Mouse (Mus musculus) C2C12 (cell line): ENCODE data around the gene Lamp1. TPM values are rescaled to one million over a fixed set of nuclear protein-coding genes. Genes with fewer than 3 reads are reported as not detected.
"Not testable (repeated sequence)": the region's sequence is repeated elsewhere in the genome, so short reads cannot be mapped to it uniquely, and the experiment has no call there.

ENCODE experiments used
- H3K27me3 ChIP-seq: one replicate; pipeline ENCODE4 v1.6.1; 2011; ENCODE audit not compliant: control insufficient read depth, insufficient read depth, insufficient read length
- H3K36me3 ChIP-seq: one replicate; pipeline ENCODE4 v1.6.1; 2011; ENCODE audit not compliant: control insufficient read depth, insufficient read depth
- H3K4me3 ChIP-seq: one replicate; pipeline ENCODE4 v1.5.1; 2011; ENCODE audit warnings: mild to moderate bottlenecking, control low read depth; ENCODE audit not compliant: poor library complexity, insufficient read depth, severe bottlenecking
- H3K79me2 ChIP-seq: one replicate; pipeline ENCODE4 v1.6.1; 2011; ENCODE audit not compliant: control insufficient read depth, insufficient read depth
- H3K79me3 ChIP-seq: one replicate; pipeline ENCODE4 v1.6.1; 2011; ENCODE audit warnings: low read depth, control low read depth
- H3ac ChIP-seq: one replicate; pipeline ENCODE3; 2011; ENCODE audit warnings: low read depth; ENCODE audit not compliant: control insufficient read depth, insufficient read length
- CEBPB ChIP-seq: IDR thresholded peaks from one replicate; pipeline ENCODE4 v1.6.1; 2011; ENCODE audit warnings: low read depth, mild to moderate bottlenecking, control low read depth, moderate library complexity
- CTCF ChIP-seq: IDR thresholded peaks from one replicate; pipeline ENCODE4 v1.5.1; 2011; ENCODE audit not compliant: control insufficient read depth, insufficient read depth, insufficient read length
- FOSL1 ChIP-seq: IDR thresholded peaks from one replicate; pipeline ENCODE4 v1.8.0; 2011; ENCODE audit warnings: mild to moderate bottlenecking, low read length; ENCODE audit not compliant: poor library complexity, insufficient read depth, severe bottlenecking
- MAX ChIP-seq: IDR thresholded peaks from one replicate; pipeline ENCODE4 v1.6.1; 2011; ENCODE audit warnings: mild to moderate bottlenecking, control low read depth
- MYOD1 ChIP-seq: IDR thresholded peaks from one replicate; pipeline ENCODE4 v1.6.1; 2011; ENCODE audit warnings: low read depth; ENCODE audit not compliant: control insufficient read depth, insufficient read length
- MYOG ChIP-seq: IDR thresholded peaks from one replicate; pipeline ENCODE4 v1.6.1; 2011; ENCODE audit not compliant: control insufficient read depth, insufficient read length; ENCODE audit errors: extremely low read depth
- USF1 ChIP-seq: IDR thresholded peaks from one replicate; pipeline ENCODE4 v1.6.1; 2011; ENCODE audit warnings: low read depth, mild to moderate bottlenecking, control low read depth, moderate library complexity
- polyA plus RNA-seq: library from polyadenylated mRNA; unstranded; fragments of >200 nt; fragmentation: generic; extraction: Trizol; gene quantifications from one replicate; pipeline ENCODE4 v1.2.1, GENCODE M21; 2012; ENCODE audit warnings: missing spikeins

Gene Lamp1
- polyA plus RNA-seq, 1 experiment: 352 TPM

DNA sequence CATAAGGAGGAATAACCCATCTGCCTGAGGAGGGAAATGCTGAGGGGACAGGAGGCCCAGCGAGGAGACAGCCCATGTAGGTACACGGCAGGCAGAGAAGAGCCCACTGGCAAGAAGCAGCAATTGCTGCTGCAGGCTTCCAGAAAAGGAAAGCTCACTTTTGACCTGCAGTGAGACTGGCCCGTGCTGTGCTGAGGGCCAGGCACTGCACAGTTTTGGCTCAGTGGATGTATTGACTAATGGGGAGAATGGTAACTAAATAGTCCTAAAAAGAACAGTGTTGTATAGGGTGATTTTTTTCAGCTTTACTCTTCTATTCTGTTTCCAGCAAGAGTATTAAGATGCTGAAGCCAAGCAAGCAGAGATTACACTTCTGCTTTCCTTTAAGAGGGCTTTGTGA is 40.4 kb upstream of the Lamp1 start:
- Histone ChIP-seq H3K79me2 (peaks cover 22% of the 10 kb centered on the region), H3K36me3 (peaks cover 31% of the 10 kb centered on the region), H3K27me3 (no peaks in the 10 kb centered on the region), H3ac (no peak overlapping the region), H3K79me3 (peaks cover 13% of the 10 kb centered on the region), H3K4me3 (no peak overlapping the region)
- no peak for TF ChIP-seq CTCF
- no peak for TF ChIP-seq MAX
- TF ChIP-seq CEBPB: no peak
- TF ChIP-seq MYOD1: no peak
- no peak for TF ChIP-seq FOSL1
- TF ChIP-seq MYOG: no peak
- TF ChIP-seq USF1: no peak

DNA sequence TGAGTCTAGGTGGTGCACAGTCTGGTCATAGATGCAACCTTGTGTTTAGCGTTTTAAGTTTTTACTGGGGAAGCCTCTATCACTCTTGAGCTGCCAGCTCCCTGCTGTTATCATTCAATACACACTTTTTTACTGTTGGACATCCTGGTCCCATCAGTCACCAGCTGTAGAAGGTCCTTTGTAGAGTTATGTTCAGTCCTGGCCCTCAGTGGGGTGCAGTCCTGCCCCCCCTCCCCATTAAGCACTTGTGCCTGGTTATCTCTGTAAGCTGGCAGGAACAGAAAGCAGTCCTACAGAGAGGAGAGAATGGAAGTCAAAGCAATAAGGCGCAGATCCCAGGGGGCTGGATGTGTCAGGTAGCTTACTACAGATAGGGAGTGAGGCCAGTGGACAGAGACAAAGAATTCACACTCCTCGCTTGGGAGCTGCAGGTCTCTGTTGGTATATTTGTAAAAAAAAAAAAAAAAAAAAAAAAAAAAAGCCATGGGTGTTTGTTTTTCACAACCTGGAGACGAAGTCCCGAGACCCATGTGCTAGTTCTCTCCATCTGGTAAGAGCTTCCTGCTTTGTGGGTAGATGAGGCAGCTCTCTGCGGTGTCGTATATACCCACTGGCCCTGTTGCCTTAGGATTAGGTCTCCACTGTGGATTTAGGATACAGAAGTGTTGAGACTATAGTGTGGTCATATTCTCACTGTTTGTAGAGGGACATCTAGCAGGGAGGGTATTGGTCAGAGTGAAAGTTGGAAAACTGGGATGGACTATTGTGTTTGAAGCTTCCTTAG is 37.9 kb upstream of the Lamp1 start:
- no peak for TF ChIP-seq MYOG
- no peak for TF ChIP-seq MYOD1
- TF ChIP-seq USF1: no peak
- no peak for TF ChIP-seq CTCF
- no peak for TF ChIP-seq CEBPB
- TF ChIP-seq MAX: no peak
- no peak for TF ChIP-seq FOSL1
- H3K4me3 ChIP-seq: no peak overlapping the region
- H3K36me3 ChIP-seq: peaks cover 24% of the 10 kb centered on the region
- no peak overlapping the region for H3ac ChIP-seq
- H3K27me3 ChIP-seq: no peaks in the 10 kb centered on the region
- H3K79me2 ChIP-seq: no peaks in the 10 kb centered on the region
- no peaks in the 10 kb centered on the region for H3K79me3 ChIP-seq

DNA sequence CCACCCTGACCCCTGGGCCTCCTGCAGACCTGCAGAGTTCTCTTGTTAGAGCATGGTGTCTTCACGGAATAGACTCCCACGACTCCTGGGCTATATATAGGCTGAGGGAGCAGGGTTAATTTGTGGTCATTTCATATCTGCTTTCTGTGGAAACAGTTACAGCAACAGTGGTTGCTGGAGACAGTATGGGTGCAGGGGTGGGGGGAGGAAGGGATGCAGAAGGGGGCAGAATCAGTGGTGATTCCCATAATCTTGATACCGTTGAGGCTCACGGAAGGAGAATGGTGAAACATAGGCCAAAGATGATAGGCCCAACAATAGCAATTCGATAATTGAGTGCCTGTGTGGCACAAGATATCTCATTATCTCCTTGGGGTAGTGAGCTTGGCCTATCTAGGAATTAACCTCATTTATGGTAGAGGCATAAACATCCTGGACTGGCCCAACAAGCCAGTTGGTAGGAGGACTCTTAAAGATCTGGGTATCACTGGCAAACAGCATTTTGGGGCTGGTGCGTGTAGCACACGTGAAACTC is 36.0 kb upstream of the Lamp1 start:
- H3K36me3 ChIP-seq: peaks cover 32% of the 10 kb centered on the region
- no peak for TF ChIP-seq USF1
- TF ChIP-seq MYOG: no peak
- TF ChIP-seq CEBPB: no peak
- TF ChIP-seq MYOD1: no peak
- no peak for TF ChIP-seq CTCF
- TF ChIP-seq MAX: no peak
- TF ChIP-seq FOSL1: no peak
- H3ac ChIP-seq: no peak overlapping the region

DNA sequence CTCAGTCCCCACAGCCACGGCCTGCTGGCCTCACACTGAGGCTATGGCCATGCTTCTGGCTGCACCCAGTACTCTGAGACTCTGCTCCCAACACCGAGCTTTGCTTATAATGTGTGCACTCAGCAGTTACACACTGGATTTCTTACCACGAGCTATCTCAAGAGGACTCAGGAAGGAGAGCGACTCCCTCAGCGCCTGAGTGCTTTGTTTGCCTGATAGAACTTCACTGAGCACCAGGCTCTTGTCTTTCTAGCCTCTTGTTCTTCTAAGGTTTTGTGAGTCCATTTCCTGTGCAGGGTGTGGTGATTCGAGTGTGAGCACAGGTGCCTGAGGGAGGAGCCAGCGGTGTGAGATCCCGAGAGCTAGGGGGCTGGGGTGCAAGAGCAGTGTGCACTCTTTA is 34.1 kb upstream of the Lamp1 start:
- Histone ChIP-seq H3K36me3 (peaks cover 41% of the 10 kb centered on the region), H3ac (no peak overlapping the region), H3K4me3 (no peak overlapping the region), H3K79me3 (no peaks in the 10 kb centered on the region), H3K27me3 (no peaks in the 10 kb centered on the region), H3K79me2 (no peaks in the 10 kb centered on the region)
- TF ChIP-seq MYOG (no peak), FOSL1 (no peak), CEBPB (no peak), MYOD1 (no peak), MAX (no peak), CTCF (no peak), USF1 (no peak)

More for the DNA sequence above, 36.0 kb upstream of the Lamp1 start:
- no peak overlapping the region for H3K4me3 ChIP-seq
- no peaks in the 10 kb centered on the region for H3K79me3 ChIP-seq
- H3K79me2 ChIP-seq: no peaks in the 10 kb centered on the region
- H3K27me3 ChIP-seq: no peaks in the 10 kb centered on the region

DNA sequence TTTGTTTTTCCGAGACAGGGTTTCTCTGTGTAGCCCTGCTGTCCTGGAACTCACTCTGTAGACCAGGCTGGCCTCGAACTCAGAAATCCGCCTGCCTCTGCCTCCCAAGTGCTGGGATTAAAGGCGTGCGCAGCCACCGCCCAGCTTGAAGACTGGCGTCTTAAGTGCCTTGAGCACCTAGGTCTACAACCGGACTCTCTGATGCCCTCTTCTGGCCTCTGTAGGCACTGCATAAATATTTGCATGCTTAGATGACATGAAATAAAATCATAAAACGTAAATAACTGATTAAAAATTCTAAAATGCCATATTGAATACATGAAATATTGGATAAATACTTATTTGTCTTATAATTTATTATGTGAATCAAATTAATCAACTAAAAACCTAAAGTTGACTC is 26.7 kb upstream of the Lamp1 start:
- H3K36me3 ChIP-seq: peaks cover 67% of the 10 kb centered on the region
- H3K79me2 ChIP-seq, H3K27me3 ChIP-seq, H3K4me3 ChIP-seq, H3ac ChIP-seq, H3K79me3 ChIP-seq: not testable (repeated sequence)

DNA sequence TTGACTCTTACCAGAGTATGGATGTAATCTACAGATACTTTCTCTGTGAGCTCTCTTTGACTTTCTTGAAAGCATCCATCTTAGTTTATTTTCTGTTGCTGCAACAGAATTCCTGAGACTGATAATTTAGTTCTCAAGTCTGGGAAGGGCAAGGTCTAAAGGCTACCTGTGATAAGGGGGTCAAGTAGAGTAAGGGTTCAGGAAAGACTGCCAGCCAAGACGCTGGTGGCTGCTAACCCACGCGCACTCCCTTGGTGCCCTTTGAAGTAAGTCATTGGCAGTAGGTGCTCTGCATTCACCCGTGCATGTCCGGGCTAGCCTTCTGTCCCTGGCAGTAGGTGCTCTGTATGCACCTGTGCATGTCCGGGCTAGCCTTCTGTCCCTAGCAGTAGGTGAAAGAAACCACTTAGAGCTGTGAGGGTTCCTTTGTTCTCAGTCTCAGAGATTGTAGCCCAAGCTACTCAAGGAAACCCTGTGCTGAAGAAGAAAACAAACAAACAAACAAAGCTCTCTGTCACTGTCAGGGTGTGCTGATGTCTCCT is 19.2 kb upstream of the Lamp1 start:
- no peaks in the 10 kb centered on the region for H3K79me3 ChIP-seq
- H3K79me2 ChIP-seq: no peaks in the 10 kb centered on the region
- H3K36me3 ChIP-seq: peaks cover 74% of the 10 kb centered on the region
- H3ac ChIP-seq: no peak overlapping the region
- TF ChIP-seq FOSL1: no peak
- TF ChIP-seq CTCF: no peak
- TF ChIP-seq MYOD1: no peak
- no peaks in the 10 kb centered on the region for H3K27me3 ChIP-seq
- no peak overlapping the region for H3K4me3 ChIP-seq
